Mouse (Mus musculus) midbrain, embryonic 13.5 days (tissue): ENCODE results near the gene Tcaim. TPM values are rescaled to one million over a fixed set of nuclear protein-coding genes. Genes with fewer than 3 reads are reported as not detected.

Experiments used
- polyA plus RNA-seq: library from polyadenylated mRNA; unstranded; fragments of >200 nt; fragmentation: Nextera tagmentation; extraction: Ambion mirVana; gene quantifications from 2 replicates; pipeline ENCODE4 v1.2.1, GENCODE M21; 2015

Tcaim gene
- polyA plus RNA-seq, 1 experiment from 2014 or later = 8.2 TPM

Other genes starting within 250 kb of the Tcaim start
- gene Topaz1, start 58.2 kb upstream of the Tcaim start, polyA plus RNA-seq = not detected in 2 replicates
- 0.28 TPM in 1 of 2 replicates, not detected in the other for gene Gm35549, start 38.5 kb downstream of the Tcaim start, polyA plus RNA-seq
- gene Zfp445, start 60.5 kb downstream of the Tcaim start, polyA plus RNA-seq = 109 and 116 TPM in 2 replicates
- 4.7 TPM in 2 replicates for gene Zkscan7, start 80.1 kb downstream of the Tcaim start, polyA plus RNA-seq
- gene Zfp105, start 117.5 kb downstream of the Tcaim start, polyA plus RNA-seq = 31.0 and 32.4 TPM in 2 replicates
- 36.8 and 38.7 TPM in 2 replicates for gene 1110059G10Rik, start 145.5 kb downstream of the Tcaim start, polyA plus RNA-seq
- 32.5 and 33.2 TPM in 2 replicates for gene Kif15, start 145.5 kb downstream of the Tcaim start, polyA plus RNA-seq
- 22.3 and 24.6 TPM in 2 replicates for gene Tmem42, start 215.8 kb downstream of the Tcaim start, polyA plus RNA-seq
- 1.1 TPM in 2 replicates for gene Tgm4, start 229.2 kb downstream of the Tcaim start, polyA plus RNA-seq